Mouse (Mus musculus) limb, embryonic 14.5 days (tissue): ENCODE measurements around the gene Rbm46. TPM values are rescaled to one million over a fixed set of nuclear protein-coding genes. Genes with fewer than 3 reads are reported as not detected.
A peak's percentile ranks its signal among the peaks of the same experiment; 100 is the strongest.

ENCODE experiments used
- ATAC-seq: fragments of 200-750 bp; cut with Nextera tagmentation; 2 replicates; pipeline ENCODE4 v1.8.0; 2017; ENCODE audit warnings: low read depth, moderate number of reproducible peaks, moderate TSS enrichment; ENCODE audit not compliant: low FRiP score
- DNase-seq: peaks from one replicate; pipeline ENCODE4 v3.0.0-alpha.2; 2015; ENCODE audit warnings: low spot score
- H3K27ac ChIP-seq: fragments of 300-500 bp; sonication (generic); replicated peaks from 2 replicates; pipeline ENCODE4 v1.5.1; 2014; ENCODE audit warnings: low read depth, mild to moderate bottlenecking, low read length, moderate library complexity, mixed read lengths
- H3K27me3 ChIP-seq: fragments of 300-500 bp; sonication (generic); 2 replicates; pipeline ENCODE4 v1.6.1; 2014; ENCODE audit warnings: low read length, mixed read lengths; ENCODE audit not compliant: control insufficient read depth, insufficient read depth
- H3K36me3 ChIP-seq: fragments of 300-500 bp; sonication (generic); 2 replicates; pipeline ENCODE4 v1.6.1; 2014; ENCODE audit warnings: mild to moderate bottlenecking, low read length, moderate library complexity, mixed read lengths; ENCODE audit not compliant: control insufficient read depth, insufficient read depth
- H3K4me1 ChIP-seq: fragments of 300-500 bp; sonication (generic); 2 replicates; pipeline ENCODE4 v1.6.1; 2014; ENCODE audit warnings: antibody characterized with exemption, low read length, mixed read lengths; ENCODE audit not compliant: control insufficient read depth, insufficient read depth
- H3K4me2 ChIP-seq: fragments of 300-500 bp; sonication (generic); replicated peaks from 2 replicates; pipeline ENCODE4 v1.6.1; 2014; ENCODE audit warnings: low read depth, mild to moderate bottlenecking, low read length, moderate library complexity; ENCODE audit not compliant: severe bottlenecking
- H3K4me3 ChIP-seq: fragments of 300-500 bp; sonication (generic); replicated peaks from 2 replicates; pipeline ENCODE4 v1.5.1; 2014; ENCODE audit warnings: low read length
- H3K9ac ChIP-seq: fragments of 300-500 bp; sonication (generic); 2 replicates; pipeline ENCODE4 v1.6.1; 2014; ENCODE audit warnings: mild to moderate bottlenecking, low read depth, low read length, moderate library complexity; ENCODE audit not compliant: severe bottlenecking
- H3K9me3 ChIP-seq: fragments of 300-500 bp; sonication (generic); 2 replicates; pipeline ENCODE4 v1.6.1; 2016; ENCODE audit warnings: low read length; ENCODE audit not compliant: control insufficient read depth
- POLR2A ChIP-seq: fragments of 200-500 bp; IDR thresholded peaks from 2 replicates; pipeline ENCODE4 v1.8.0; 2012; ENCODE audit warnings: inconsistent platforms, mild to moderate bottlenecking, moderate library complexity, borderline replicate concordance; ENCODE audit not compliant: insufficient read depth, insufficient read length; ENCODE audit errors: extremely low read depth
- WGBS: fragments of 180-500 bp; shearing (Covaris S2); extraction: QIAGEN DNeasy Blood & Tissue Kit; methylation state at CpG from one replicate; pipeline ENCODE4 v1.1.7; 2014; 5-methylcytosine and 5-hydroxymethylcytosine counted together
- polyA plus RNA-seq, 2 experiments: library from polyadenylated mRNA; depleted of rRNA in 1 of 2; stranded (reverse) in 1 of 2; unstranded in 1 of 2; fragments of >200 nt; fragmentation: Nextera tagmentation in 1 of 2; extraction: Ambion mirVana in 1 of 2; gene quantifications; 2 replicates each; pipeline versions ENCODE4 v1.2.1 to v1.2.3; 2012 to 2014

Rbm46 gene
- polyA plus RNA-seq, 2 experiments = 2.6 to 4.8 TPM

- peak overlapping the region; percentile 40 for H3K4me3 ChIP-seq
- 0 out of 2 replicates have a peak, but pooled peaks cover 2% of the 10 kb centered on the region for H3K4me1 ChIP-seq
- ATAC-seq (no peak), DNase-seq (no peak)
- H3K36me3 ChIP-seq = no peaks in the 10 kb centered on the region
- peaks cover 32% of the 10 kb centered on the region for H3K27me3 ChIP-seq
- no peak overlapping the region for H3K27ac ChIP-seq
- TF ChIP-seq POLR2A = no peak
- peak overlapping the region; percentile 68 for H3K4me2 ChIP-seq
- H3K9me3 ChIP-seq = no peaks in the 10 kb centered on the region
- WGBS = 19% methylated on average over 20 of the region's 20 CpGs
- no peak overlapping the region for H3K9ac ChIP-seq
Measured at GRCm38 (mm10) chr3:82902757-82903612, 26.7 kb upstream of the Rbm46 start.

- H3K4me2 ChIP-seq = no peak overlapping the region
- H3K4me3 ChIP-seq = no peak overlapping the region
- H3K27me3 ChIP-seq = no peaks in the 10 kb centered on the region
- DNase-seq (no peak), ATAC-seq (no peak)
- no peaks in the 10 kb centered on the region for H3K9me3 ChIP-seq
- H3K27ac ChIP-seq = no peak overlapping the region
- WGBS = 20% methylated on average over 2 of the region's 2 CpGs
- no peak overlapping the region for H3K9ac ChIP-seq
- no peaks in the 10 kb centered on the region for H3K36me3 ChIP-seq
- TF ChIP-seq POLR2A = no peak
- H3K4me1 ChIP-seq = no peaks in the 10 kb centered on the region
Measured at GRCm38 (mm10) chr3:82888842-82889241, 12.6 kb upstream of the Rbm46 start.

- peak overlapping the region; percentile 66; the same call in 1 of the 2 replicates for H3K4me2 ChIP-seq
- 5% methylated on average over 4 of the region's 4 CpGs for WGBS
- TF ChIP-seq POLR2A = no peak
Measured at GRCm38 (mm10) chr3:82877258-82877657, 975 bp upstream of the Rbm46 start.

GRCm38 (mm10) chr3:82875671-82876371 is 462 bp downstream of the Rbm46 start:
- Histone ChIP-seq H3K27ac (no peak overlapping the region), H3K9ac (peak overlapping the region; percentile 43), H3K36me3 (no peaks in the 10 kb centered on the region), H3K27me3 (peaks cover 15% of the 10 kb centered on the region), H3K4me1 (peaks cover 9% of the 10 kb centered on the region), H3K4me3 (peak overlapping the region; percentile 41), H3K9me3 (no peaks in the 10 kb centered on the region; the same call in 1 of the 2 replicates), H3K4me2 (peak overlapping the region; percentile 66)
- 21% methylated on average over 35 of the region's 69 CpGs for WGBS
- ATAC-seq = no peak; the same call in 1 of the 2 replicates
- no peak for TF ChIP-seq POLR2A
- DNase-seq = no peak

More at GRCm38 (mm10) chr3:82877258-82877657, 975 bp upstream of the Rbm46 start:
- no peak overlapping the region for H3K4me3 ChIP-seq
- peaks cover 9% of the 10 kb centered on the region for H3K4me1 ChIP-seq
- ATAC-seq (0 out of 2 replicates have a peak, but pooled peaks have one; percentile 45), DNase-seq (peak; percentile 68)
- H3K27ac ChIP-seq = no peak overlapping the region
- H3K9ac ChIP-seq = no peak overlapping the region
- H3K27me3 ChIP-seq = peaks cover 15% of the 10 kb centered on the region
- no peaks in the 10 kb centered on the region for H3K36me3 ChIP-seq
- no peaks in the 10 kb centered on the region; the same call in 1 of the 2 replicates for H3K9me3 ChIP-seq

- H3K9me3 ChIP-seq = no peaks in the 10 kb centered on the region
- ATAC-seq (no peak), DNase-seq (peak; percentile 48)
- H3K27me3 ChIP-seq = no peaks in the 10 kb centered on the region
- TF ChIP-seq POLR2A = no peak
- H3K4me2 ChIP-seq = no peak overlapping the region
- no peak overlapping the region for H3K9ac ChIP-seq
- no peak overlapping the region for H3K27ac ChIP-seq
- 17% methylated on average over 4 of the region's 4 CpGs for WGBS
- H3K4me3 ChIP-seq = no peak overlapping the region
- H3K4me1 ChIP-seq = no peaks in the 10 kb centered on the region
- no peaks in the 10 kb centered on the region for H3K36me3 ChIP-seq
Measured at GRCm38 (mm10) chr3:82857414-82858077, 18.7 kb downstream of the Rbm46 start.
